Mouse (Mus musculus) R1 (cell line): ENCODE results near the gene Cisd3.
"Not testable (repeated sequence)": the region's sequence is repeated elsewhere in the genome, so short reads cannot be mapped to it uniquely, and the experiment has no call there.

Source experiments
- DNase-seq: peaks from one replicate; pipeline ENCODE4 v3.0.0-alpha.2; 2018; ENCODE audit warnings: low read depth, low spot score

Gene Cisd3

GRCm38 (mm10) chr11:97685613-97686321 is at the start of gene Cisd3:
Gene Cisd3 (plus strand): TSS chr11:97685826.
- peak; percentile 86 for DNase-seq

GRCm38 (mm10) chr11:97641668-97642067 is 44.0 kb upstream of the Cisd3 start:
- no peak for DNase-seq

GRCm38 (mm10) chr11:97642746-97643145 is 42.9 kb upstream of the Cisd3 start:
- peak; percentile 69 for DNase-seq

- no peak for DNase-seq
Observed at GRCm38 (mm10) chr11:97643380-97644055, 42.1 kb upstream of the Cisd3 start.

GRCm38 (mm10) chr11:97644834-97645233 is 40.8 kb upstream of the Cisd3 start:
- DNase-seq: peak; percentile 97

GRCm38 (mm10) chr11:97648541-97648940 is 37.1 kb upstream of the Cisd3 start:
- DNase-seq: not testable (repeated sequence)

- no peak for DNase-seq
Observed at GRCm38 (mm10) chr11:97650341-97650740, 35.3 kb upstream of the Cisd3 start.

- peak; percentile 88 for DNase-seq
Observed at GRCm38 (mm10) chr11:97653376-97653775, 32.2 kb upstream of the Cisd3 start.

GRCm38 (mm10) chr11:97654210-97654609 is 31.4 kb upstream of the Cisd3 start:
- DNase-seq: no peak

- peak; percentile 86 for DNase-seq
Observed at GRCm38 (mm10) chr11:97656269-97656971, 29.2 kb upstream of the Cisd3 start.

GRCm38 (mm10) chr11:97657184-97657945 is 28.3 kb upstream of the Cisd3 start:
- peak; percentile 71 for DNase-seq

- not testable (repeated sequence) for DNase-seq
Observed at GRCm38 (mm10) chr11:97657967-97658366, 27.7 kb upstream of the Cisd3 start.

- peak; percentile 76 for DNase-seq
Observed at GRCm38 (mm10) chr11:97658751-97659266, 26.8 kb upstream of the Cisd3 start.

GRCm38 (mm10) chr11:97659267-97659989 is 26.2 kb upstream of the Cisd3 start:
- no peak for DNase-seq

- DNase-seq: peak; percentile 75
Observed at GRCm38 (mm10) chr11:97659990-97660714, 25.5 kb upstream of the Cisd3 start.

GRCm38 (mm10) chr11:97660734-97661647 is 24.6 kb upstream of the Cisd3 start:
- DNase-seq: no peak

- peak; percentile 100 for DNase-seq
Observed at GRCm38 (mm10) chr11:97661648-97662133, 23.9 kb upstream of the Cisd3 start.

GRCm38 (mm10) chr11:97662207-97662892 is 23.3 kb upstream of the Cisd3 start:
- peak; percentile 100 for DNase-seq
